Mouse (Mus musculus) myocyte (in vitro differentiated cells): ENCODE data around the gene Ccdc169. TPM values are rescaled to one million over a fixed set of nuclear protein-coding genes. Genes with fewer than 3 reads are reported as not detected.

ENCODE experiments used
- H3K27me3 ChIP-seq: one replicate; pipeline ENCODE4 v1.6.1; 2011; ENCODE audit not compliant: control insufficient read depth, insufficient read depth, insufficient read length
- H3K36me3 ChIP-seq: one replicate; pipeline ENCODE4 v1.6.1; 2011; ENCODE audit not compliant: control insufficient read depth, insufficient read depth
- H3K4me2 ChIP-seq: one replicate; pipeline ENCODE4 v1.6.1; 2011; ENCODE audit warnings: low read depth, control low read depth
- H3K4me3 ChIP-seq: one replicate; pipeline ENCODE4 v1.5.1; 2011; ENCODE audit warnings: mild to moderate bottlenecking, control low read depth, moderate library complexity
- H3K79me2 ChIP-seq: one replicate; pipeline ENCODE4 v1.6.1; 2011; ENCODE audit not compliant: control insufficient read depth, insufficient read depth
- H3ac ChIP-seq: one replicate; pipeline ENCODE4 v1.6.1; 2011; ENCODE audit not compliant: control insufficient read depth, insufficient read length
- CEBPB ChIP-seq: IDR thresholded peaks from 2 replicates; pipeline ENCODE4 v1.6.1; 2011; ENCODE audit warnings: mild to moderate bottlenecking, moderate library complexity; ENCODE audit not compliant: poor library complexity, insufficient read depth, severe bottlenecking
- E2F4 ChIP-seq: IDR thresholded peaks from one replicate; pipeline ENCODE4 v1.6.1; 2011; ENCODE audit warnings: mild to moderate bottlenecking, control low read depth, moderate library complexity; ENCODE audit not compliant: insufficient read depth
- MAX ChIP-seq: IDR thresholded peaks from one replicate; pipeline ENCODE4 v1.6.1; 2011; ENCODE audit warnings: low read depth, mild to moderate bottlenecking, control low read depth
- MYOD1 ChIP-seq, 3 experiments: IDR thresholded peaks; one replicate each; pipeline ENCODE4 v1.6.1; 2011; ENCODE audit warnings: control low read depth in 2 of 3, low read depth in 2 of 3, mild to moderate bottlenecking in 2 of 3, moderate library complexity in 1 of 3; ENCODE audit not compliant: insufficient read length in 2 of 3, control insufficient read depth in 1 of 3
- MYOG ChIP-seq, 3 experiments: IDR thresholded peaks; one replicate each; pipeline ENCODE4 v1.6.1; 2011; ENCODE audit warnings: control low read depth in 2 of 3, low read depth in 2 of 3, mild to moderate bottlenecking in 2 of 3; ENCODE audit not compliant: insufficient read length in 2 of 3, control insufficient read depth in 1 of 3, insufficient read depth in 1 of 3
- POLR2A ChIP-seq: IDR thresholded peaks from one replicate; pipeline ENCODE4 v1.6.1; 2011; ENCODE audit warnings: low read depth, mild to moderate bottlenecking, control low read depth, moderate library complexity; ENCODE audit not compliant: insufficient read length
- POLR2AphosphoS2 ChIP-seq: IDR thresholded peaks from one replicate; pipeline ENCODE4 v1.6.1; 2011; ENCODE audit warnings: low read depth, control low read depth; ENCODE audit not compliant: insufficient read length
- REST ChIP-seq: IDR thresholded peaks from one replicate; pipeline ENCODE4 v1.6.1; 2011; ENCODE audit warnings: mild to moderate bottlenecking, control low read depth, moderate library complexity; ENCODE audit not compliant: insufficient read depth, insufficient read length
- SRF ChIP-seq: IDR thresholded peaks from one replicate; pipeline ENCODE4 v1.6.1; 2011; ENCODE audit warnings: low read depth; ENCODE audit not compliant: control insufficient read depth, insufficient read length
- TCF12 ChIP-seq: IDR thresholded peaks from one replicate; pipeline ENCODE4 v1.6.1; 2011; ENCODE audit warnings: mild to moderate bottlenecking, control low read depth; ENCODE audit not compliant: poor library complexity, insufficient read depth, severe bottlenecking
- TCF3 ChIP-seq: IDR thresholded peaks from one replicate; pipeline ENCODE4 v1.6.1; 2011; ENCODE audit warnings: low read depth, control low read depth; ENCODE audit not compliant: insufficient read length
- USF1 ChIP-seq: IDR thresholded peaks from one replicate; pipeline ENCODE4 v1.6.1; 2011; ENCODE audit warnings: low read depth, mild to moderate bottlenecking, control low read depth, moderate library complexity
- polyA plus RNA-seq: library from polyadenylated mRNA; unstranded; fragments of >200 nt; fragmentation: generic; extraction: Trizol; gene quantifications from one replicate; pipeline ENCODE4 v1.2.1, GENCODE M21; 2012; ENCODE audit warnings: missing spikeins

Ccdc169 gene
- polyA plus RNA-seq, 1 experiment = 0.12 TPM

DNA sequence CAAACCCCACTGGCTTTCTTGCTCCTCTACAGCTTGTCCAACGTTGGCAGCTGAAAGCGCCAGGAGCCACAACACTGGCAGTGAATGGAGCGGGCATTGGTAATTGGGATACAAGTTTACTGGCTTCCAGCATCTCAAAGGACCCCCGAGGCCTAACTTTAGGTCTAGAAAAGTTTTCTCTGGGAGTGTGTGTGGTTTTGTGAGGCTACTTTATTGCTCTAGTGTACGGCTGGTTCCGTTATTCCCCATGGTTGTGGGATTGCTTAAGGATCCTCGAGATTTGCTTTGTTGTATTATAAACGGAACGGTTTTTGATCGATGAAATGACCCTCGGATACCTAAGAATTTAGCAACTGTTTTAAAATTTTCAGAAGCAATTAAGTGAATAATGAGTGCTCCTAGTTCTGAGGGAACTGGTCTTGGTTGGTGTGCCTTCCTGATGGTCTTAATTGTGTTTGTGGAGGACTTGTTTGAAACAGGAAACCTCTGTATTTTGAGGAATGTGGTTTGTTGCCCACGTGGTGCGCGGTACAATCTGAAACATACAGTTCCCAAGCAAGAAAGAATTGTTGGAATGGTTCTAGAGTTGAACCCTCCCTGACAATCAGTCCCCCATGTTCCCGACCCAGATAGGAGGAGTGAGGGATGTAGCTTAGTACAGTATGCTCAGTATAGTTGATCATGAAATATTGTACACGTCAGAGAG, 24.3 kb upstream of the Ccdc169 start:
- Histone ChIP-seq H3K4me2 (peak overlapping the region; percentile 95), H3K27me3 (no peaks in the 10 kb centered on the region), H3K4me3 (peak overlapping the region; percentile 72), H3K36me3 (peaks cover 14% of the 10 kb centered on the region), H3ac (peak overlapping the region; percentile 76), H3K79me2 (peaks cover 54% of the 10 kb centered on the region)
- TF ChIP-seq MAX = peak; percentile 71
- TF ChIP-seq POLR2A = no peak
- peak; percentile 96 for TF ChIP-seq USF1

DNA sequence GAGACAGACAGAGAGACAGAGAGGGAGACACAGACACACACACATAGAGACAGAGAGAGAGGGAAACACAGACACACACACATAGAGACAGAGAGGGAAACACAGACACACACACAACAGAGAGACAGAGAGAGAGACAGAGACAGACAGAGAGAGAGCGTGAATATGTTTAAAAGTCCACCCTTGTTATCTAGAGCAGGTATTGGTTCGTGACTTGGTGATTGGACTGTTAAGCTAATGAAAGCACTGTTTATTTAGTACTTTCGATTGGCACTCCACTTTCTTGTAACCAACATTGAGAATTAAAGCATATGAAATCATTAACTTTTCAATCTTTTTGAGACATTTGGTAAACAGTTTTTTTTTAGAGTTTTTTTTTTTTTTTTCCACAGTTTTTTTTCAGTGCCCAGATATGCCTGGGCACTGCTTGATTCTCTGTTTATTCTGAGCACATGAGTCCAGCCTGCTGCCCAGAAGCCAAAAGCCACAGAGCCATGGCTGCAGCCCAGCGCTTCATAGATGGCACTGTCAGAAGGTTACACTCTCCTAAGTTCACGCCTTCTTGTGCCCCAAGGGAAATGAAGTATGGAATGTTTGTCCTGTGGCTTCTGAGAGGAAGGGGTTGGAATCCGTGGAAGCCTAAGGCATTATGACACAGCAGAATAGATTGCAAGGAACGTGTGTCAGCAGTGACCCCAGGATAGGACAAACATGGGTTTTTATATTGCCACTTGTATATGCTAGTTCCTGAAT, 22.6 kb upstream of the Ccdc169 start:
- Histone ChIP-seq H3K27me3 (no peaks in the 10 kb centered on the region), H3K4me2 (peak overlapping the region; percentile 95), H3K79me2 (peaks cover 70% of the 10 kb centered on the region), H3K4me3 (peak overlapping the region; percentile 72), H3K36me3 (peaks cover 30% of the 10 kb centered on the region), H3ac (no peak overlapping the region)
- TF ChIP-seq POLR2AphosphoS2 (peak; percentile 32), MYOD1 (IDR thresholded peaks at IDR 0.05; ENCODE audit: control insufficient read depth in 1 of 3, insufficient read length in 2 of 3, low read depth in 2 of 3) (peak in 1 of 3 experiments; percentile 27), POLR2A (peak; percentile 40), USF1 (no peak), MYOG (IDR thresholded peaks at IDR 0.05; ENCODE audit: control insufficient read depth in 1 of 3, insufficient read depth in 1 of 3, insufficient read length in 2 of 3, low read depth in 2 of 3) (peak in 1 of 3 experiments; percentile 43), REST (no peak), TCF12 (no peak), SRF (no peak), E2F4 (no peak), MAX (peak; percentile 20), TCF3 (no peak), CEBPB (no peak)

DNA sequence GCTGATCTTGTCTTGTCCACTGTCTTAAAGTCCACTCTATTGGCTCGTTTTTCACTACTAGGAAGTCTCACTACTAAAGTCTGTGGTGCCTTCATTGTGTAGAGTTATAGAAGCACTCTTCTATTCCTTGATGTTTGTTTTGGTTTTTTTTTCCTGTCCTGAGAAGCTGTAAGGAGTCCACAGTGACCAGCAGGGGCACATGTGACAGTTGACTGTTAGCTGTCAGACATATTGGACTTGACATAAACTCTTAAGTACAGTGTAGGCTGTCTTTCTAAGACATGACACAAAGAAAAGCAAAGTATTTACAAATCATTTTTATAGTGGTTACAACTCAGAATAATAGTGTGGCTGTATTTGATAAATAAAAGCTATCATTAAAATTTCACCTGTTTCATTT, 22.1 kb upstream of the Ccdc169 start:
- peak overlapping the region; percentile 95 for H3K4me2 ChIP-seq
- peak; percentile 26 for TF ChIP-seq USF1
- TF ChIP-seq MAX = no peak

GRCm38 (mm10) chr3:55115989-55116388, 21.1 kb upstream of the Ccdc169 start:
- Histone ChIP-seq H3K27me3 (no peaks in the 10 kb centered on the region), H3K79me2 (peaks cover 84% of the 10 kb centered on the region), H3ac (no peak overlapping the region), H3K4me3 (peak overlapping the region; percentile 72), H3K36me3 (peaks cover 38% of the 10 kb centered on the region), H3K4me2 (peak overlapping the region; percentile 95)
- TF ChIP-seq USF1 (peak; percentile 39), E2F4 (no peak), MAX (no peak), MYOG (IDR thresholded peaks at IDR 0.05; ENCODE audit: control insufficient read depth in 1 of 3, insufficient read depth in 1 of 3, insufficient read length in 2 of 3, low read depth in 2 of 3) (peak in 1 of 3 experiments; percentile 66), MYOD1 (IDR thresholded peaks at IDR 0.05; ENCODE audit: control insufficient read depth in 1 of 3, insufficient read length in 2 of 3, low read depth in 2 of 3) (peak in 1 of 3 experiments; percentile 24), POLR2AphosphoS2 (no peak), TCF12 (no peak), POLR2A (no peak), TCF3 (no peak)

More for the DNA sequence above, 22.1 kb upstream of the Ccdc169 start:
- H3K4me3 ChIP-seq = peak overlapping the region; percentile 72
- H3K36me3 ChIP-seq = peaks cover 30% of the 10 kb centered on the region
- no peaks in the 10 kb centered on the region for H3K27me3 ChIP-seq
- H3ac ChIP-seq = no peak overlapping the region
- H3K79me2 ChIP-seq = peaks cover 75% of the 10 kb centered on the region

GRCm38 (mm10) chr3:55119275-55119898, 17.8 kb upstream of the Ccdc169 start:
- peaks cover 64% of the 10 kb centered on the region for H3K79me2 ChIP-seq
- peaks cover 71% of the 10 kb centered on the region for H3K36me3 ChIP-seq
- TF ChIP-seq POLR2AphosphoS2 (no peak), USF1 (no peak), POLR2A (no peak), REST (no peak), TCF3 (no peak), CEBPB (no peak), TCF12 (no peak), MYOD1 (IDR thresholded peaks at IDR 0.05; ENCODE audit: control insufficient read depth in 1 of 3, insufficient read length in 2 of 3, low read depth in 2 of 3) (no peak), MAX (no peak), E2F4 (no peak), MYOG (IDR thresholded peaks at IDR 0.05; ENCODE audit: control insufficient read depth in 1 of 3, insufficient read depth in 1 of 3, insufficient read length in 2 of 3, low read depth in 2 of 3) (no peak), SRF (no peak)
- no peak overlapping the region for H3K4me3 ChIP-seq
- H3K4me2 ChIP-seq = no peak overlapping the region
- no peak overlapping the region for H3ac ChIP-seq
- no peaks in the 10 kb centered on the region for H3K27me3 ChIP-seq
